Mouse (Mus musculus) hindbrain, embryonic 16.5 days (tissue): ENCODE results near the gene Gm6309. TPM values are rescaled to one million over a fixed set of nuclear protein-coding genes. Genes with fewer than 3 reads are reported as not detected.
"Not testable (repeated sequence)": the region's sequence is repeated elsewhere in the genome, so short reads cannot be mapped to it uniquely, and the experiment has no call there.

Source experiments
- ATAC-seq: fragments of 200-750 bp; cut with Nextera tagmentation; 2 replicates; pipeline ENCODE4 v1.8.0; 2017; ENCODE audit warnings: moderate TSS enrichment, moderate library complexity
- H3K27ac ChIP-seq: fragments of 300-500 bp; sonication (generic); 2 replicates; pipeline ENCODE4 v1.5.1; 2014; ENCODE audit warnings: low read depth, mild to moderate bottlenecking, control low read depth, low read length, moderate library complexity
- H3K27me3 ChIP-seq: fragments of 300-500 bp; sonication (generic); replicated peaks from 2 replicates; pipeline ENCODE4 v1.6.1; 2014; ENCODE audit warnings: low read length; ENCODE audit not compliant: control insufficient read depth, insufficient read depth
- H3K36me3 ChIP-seq: fragments of 300-500 bp; sonication (generic); 2 replicates; pipeline ENCODE4 v1.6.1; 2014; ENCODE audit warnings: mild to moderate bottlenecking, low read length, moderate library complexity, mixed read lengths; ENCODE audit not compliant: control insufficient read depth, insufficient read depth
- H3K4me1 ChIP-seq: fragments of 300-500 bp; sonication (generic); 2 replicates; pipeline ENCODE4 v1.6.1; 2014; ENCODE audit warnings: low read depth, low read length; ENCODE audit not compliant: control insufficient read depth, insufficient read depth
- H3K4me2 ChIP-seq: fragments of 300-500 bp; sonication (generic); 2 replicates; pipeline ENCODE4 v1.6.1; 2014; ENCODE audit warnings: mild to moderate bottlenecking, low read length, control low read depth, moderate library complexity
- H3K4me3 ChIP-seq: fragments of 300-500 bp; sonication (generic); 2 replicates; pipeline ENCODE4 v1.5.1; 2014; ENCODE audit warnings: mild to moderate bottlenecking, low read length, control low read depth, moderate library complexity
- H3K9ac ChIP-seq: fragments of 300-500 bp; sonication (generic); 2 replicates; pipeline ENCODE4 v1.6.1; 2014; ENCODE audit warnings: low read depth, mild to moderate bottlenecking, control low read depth, low read length, moderate library complexity
- H3K9me3 ChIP-seq: fragments of 300-500 bp; sonication (generic); 2 replicates; pipeline ENCODE4 v1.6.1; 2014; ENCODE audit warnings: mild to moderate bottlenecking, low read length, moderate library complexity; ENCODE audit not compliant: control insufficient read depth
- WGBS: fragments of 180-500 bp; shearing (Covaris S2); extraction: QIAGEN DNeasy Blood & Tissue Kit; methylation state at CpG from one replicate; pipeline ENCODE4 v1.1.7; 2014; 5-methylcytosine and 5-hydroxymethylcytosine counted together
- polyA plus RNA-seq: library from polyadenylated mRNA; unstranded; fragments of >200 nt; fragmentation: Nextera tagmentation; extraction: Ambion mirVana; gene quantifications from 2 replicates; pipeline ENCODE4 v1.2.1, GENCODE M21; 2015

The Gm6309 gene
- not detected in 2 replicates for polyA plus RNA-seq

- not testable (repeated sequence) for H3K4me3 ChIP-seq, H3K27me3 ChIP-seq, H3K27ac ChIP-seq, H3K9ac ChIP-seq, H3K4me1 ChIP-seq, ATAC-seq, H3K36me3 ChIP-seq, H3K9me3 ChIP-seq, H3K4me2 ChIP-seq
- 68% methylated on average over 2 of the region's 2 CpGs for WGBS
These were observed at the start of gene Gm6309 for GRCm38 (mm10) chr5:146170621-146171020. Gene Gm6309, minus strand, starts transcription at chr5:146170721.

- ATAC-seq: no peak
- no peak overlapping the region for H3K4me2 ChIP-seq
- 92% methylated on average over 5 of the region's 5 CpGs for WGBS
- peaks cover 73% of the 10 kb centered on the region for H3K36me3 ChIP-seq
- no peak overlapping the region for H3K9ac ChIP-seq
- no peak overlapping the region for H3K4me3 ChIP-seq
- 0 out of 2 replicates have a peak, but pooled peaks cover 3% of the 10 kb centered on the region for H3K9me3 ChIP-seq
- no peaks in the 10 kb centered on the region for H3K27me3 ChIP-seq
- H3K4me1 ChIP-seq: no peaks in the 10 kb centered on the region
- H3K27ac ChIP-seq: no peak overlapping the region
These were observed 35.0 kb upstream of the Gm6309 start for GRCm38 (mm10) chr5:146205537-146205936.

- Histone ChIP-seq H3K9ac (no peak overlapping the region), H3K27ac (no peak overlapping the region), H3K27me3 (no peaks in the 10 kb centered on the region), H3K36me3 (peaks cover 63% of the 10 kb centered on the region), H3K4me2 (no peak overlapping the region), H3K9me3 (0 out of 2 replicates have a peak, but pooled peaks cover 3% of the 10 kb centered on the region), H3K4me1 (no peaks in the 10 kb centered on the region), H3K4me3 (no peak overlapping the region)
- WGBS: 98% methylated on average over 2 of the region's 2 CpGs
- no peak for ATAC-seq
These were observed 33.4 kb upstream of the Gm6309 start for GRCm38 (mm10) chr5:146203921-146204320.

- no peak overlapping the region for H3K4me2 ChIP-seq
- H3K27ac ChIP-seq: no peak overlapping the region
- H3K27me3 ChIP-seq: no peaks in the 10 kb centered on the region
- H3K9ac ChIP-seq: no peak overlapping the region
- peaks cover 40% of the 10 kb centered on the region for H3K36me3 ChIP-seq
- H3K4me3 ChIP-seq: no peak overlapping the region
- no peaks in the 10 kb centered on the region for H3K4me1 ChIP-seq
- ATAC-seq: no peak
- H3K9me3 ChIP-seq: 0 out of 2 replicates have a peak, but pooled peaks cover 3% of the 10 kb centered on the region
- over 99% methylated on average over 6 of the region's 6 CpGs for WGBS
These were observed 30.1 kb upstream of the Gm6309 start for GRCm38 (mm10) chr5:146200580-146200979.

- H3K27ac ChIP-seq: no peak overlapping the region
- WGBS: 89% methylated on average over 2 of the region's 2 CpGs
- no peaks in the 10 kb centered on the region for H3K4me1 ChIP-seq
- H3K4me2 ChIP-seq: no peak overlapping the region
- H3K27me3 ChIP-seq: no peaks in the 10 kb centered on the region
- H3K4me3 ChIP-seq: no peak overlapping the region
- peaks cover 30% of the 10 kb centered on the region for H3K36me3 ChIP-seq
- no peak overlapping the region for H3K9ac ChIP-seq
- no peak for ATAC-seq
- 0 out of 2 replicates have a peak, but pooled peaks cover 3% of the 10 kb centered on the region for H3K9me3 ChIP-seq
These were observed 29.0 kb upstream of the Gm6309 start for GRCm38 (mm10) chr5:146199540-146199939.

GRCm38 (mm10) chr5:146199073-146199472 lies 28.6 kb upstream of the Gm6309 start:
- peaks cover 25% of the 10 kb centered on the region for H3K36me3 ChIP-seq
- no peak for ATAC-seq
- H3K27me3 ChIP-seq: no peaks in the 10 kb centered on the region
- no peaks in the 10 kb centered on the region for H3K4me1 ChIP-seq
- no peak overlapping the region for H3K27ac ChIP-seq
- no peak overlapping the region for H3K4me3 ChIP-seq
- H3K4me2 ChIP-seq: no peak overlapping the region
- 0 out of 2 replicates have a peak, but pooled peaks cover 3% of the 10 kb centered on the region for H3K9me3 ChIP-seq
- no peak overlapping the region for H3K9ac ChIP-seq

- 84% methylated on average over 8 of the region's 8 CpGs for WGBS
- Histone ChIP-seq H3K27ac (no peak overlapping the region), H3K4me3 (no peak overlapping the region), H3K9me3 (no peaks in the 10 kb centered on the region), H3K27me3 (no peaks in the 10 kb centered on the region), H3K4me2 (no peak overlapping the region), H3K36me3 (peaks cover 6% of the 10 kb centered on the region; the same call in 1 of the 2 replicates), H3K4me1 (no peaks in the 10 kb centered on the region), H3K9ac (no peak overlapping the region)
- ATAC-seq: no peak
These were observed 22.8 kb upstream of the Gm6309 start for GRCm38 (mm10) chr5:146193360-146193759.

- no peak overlapping the region for H3K4me2 ChIP-seq
- H3K4me3 ChIP-seq: no peak overlapping the region
- no peaks in the 10 kb centered on the region for H3K36me3 ChIP-seq
- no peaks in the 10 kb centered on the region for H3K27me3 ChIP-seq
- H3K4me1 ChIP-seq: no peaks in the 10 kb centered on the region
- H3K9ac ChIP-seq: no peak overlapping the region
- H3K27ac ChIP-seq: no peak overlapping the region
- ATAC-seq: no peak
- H3K9me3 ChIP-seq: no peaks in the 10 kb centered on the region
- 68% methylated on average over 3 of the region's 3 CpGs for WGBS
These were observed 20.2 kb upstream of the Gm6309 start for GRCm38 (mm10) chr5:146190501-146191269.

GRCm38 (mm10) chr5:146190093-146190492 lies 19.6 kb upstream of the Gm6309 start:
- H3K27ac ChIP-seq: no peak overlapping the region

More at GRCm38 (mm10) chr5:146190093-146190492, 19.6 kb upstream of the Gm6309 start:
- ATAC-seq: no peak
- H3K4me2 ChIP-seq: no peak overlapping the region
- no peak overlapping the region for H3K9ac ChIP-seq
- no peak overlapping the region for H3K4me3 ChIP-seq
- H3K36me3 ChIP-seq: no peaks in the 10 kb centered on the region
- H3K4me1 ChIP-seq: no peaks in the 10 kb centered on the region
- H3K27me3 ChIP-seq: no peaks in the 10 kb centered on the region
- 67% methylated on average over 4 of the region's 4 CpGs for WGBS
- H3K9me3 ChIP-seq: no peaks in the 10 kb centered on the region
